Mouse (Mus musculus) c-Kit-positive CD71-negative TER-119-negative erythroid progenitor cells, embryonic 14.5 days (primary cell): ENCODE measurements at regions not wholly inside any gene's neighbourhood (a gene's known extent, or its start where the extent isn't known, plus 50 kb on each side); places are given as distances from the start of the nearest gene placed in this dataset.
A peak's percentile ranks its signal among the peaks of the same experiment; 100 is the strongest.

ENCODE experiments used
- DNase-seq: peaks from one replicate; pipeline ENCODE4 v3.0.0-alpha.2; 2013; ENCODE audit warnings: low read depth

- DNase-seq: no peak
Measured at GRCm38 (mm10) chr2:39420696-39421095, 194.4 kb upstream of the Ppp6c start.

- no peak for DNase-seq
Measured at GRCm38 (mm10) chr2:39400336-39400735, 174.1 kb upstream of the Ppp6c start.

DNA sequence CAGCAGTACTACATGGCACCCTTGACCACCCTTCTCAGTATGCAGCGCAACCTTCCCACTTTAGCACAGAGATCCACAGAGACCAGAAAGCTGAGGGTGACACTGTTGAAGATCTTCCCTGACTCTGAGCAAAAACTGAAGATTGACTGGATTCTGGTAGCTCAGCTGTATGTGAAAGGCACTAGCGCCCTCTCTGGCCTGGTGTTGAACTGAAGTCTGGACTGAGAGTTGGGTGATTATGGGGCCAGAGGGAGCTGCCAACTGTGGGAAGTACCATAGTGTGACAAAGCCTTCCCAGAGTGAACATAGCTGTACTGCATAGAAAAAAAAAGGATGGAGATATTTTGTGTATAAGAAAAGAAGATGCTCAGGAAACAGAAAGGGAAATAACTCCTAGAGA is 173.3 kb upstream of the Ppp6c start:
- DNase-seq: no peak

GRCm38 (mm10) chr2:39394643-39395042 is 168.4 kb upstream of the Ppp6c start:
- no peak for DNase-seq

- no peak for DNase-seq
Measured at GRCm38 (mm10) chr2:39377264-39377663, 151.0 kb upstream of the Ppp6c start.

GRCm38 (mm10) chr2:39373068-39373779 is 147.0 kb upstream of the Ppp6c start:
- peak; percentile 88 for DNase-seq

DNA sequence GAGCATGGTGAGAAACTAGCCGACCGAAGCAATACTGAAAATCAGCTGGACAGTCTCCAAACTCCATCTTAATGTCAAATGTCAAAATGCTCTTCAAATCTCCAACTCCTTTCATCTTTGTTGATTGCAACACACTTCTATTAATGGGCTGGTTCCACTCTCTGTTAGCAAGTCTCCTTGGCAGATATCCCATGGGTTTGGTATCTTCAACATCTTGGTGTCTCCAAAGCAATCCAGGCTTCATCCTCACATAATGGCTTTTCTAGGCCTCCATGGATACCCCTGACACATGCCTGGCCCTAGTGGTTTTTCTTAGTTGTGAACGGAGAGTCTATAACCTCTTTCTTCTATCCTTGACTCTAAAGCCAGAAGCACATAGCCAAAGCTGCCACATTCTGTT is 118.0 kb upstream of the Ppp6c start:
- no peak for DNase-seq

- no peak for DNase-seq
Measured at GRCm38 (mm10) chr2:39340406-39340805, 114.2 kb upstream of the Ppp6c start.

GRCm38 (mm10) chr2:39338832-39339649 is 112.8 kb upstream of the Ppp6c start:
- DNase-seq: no peak

DNA sequence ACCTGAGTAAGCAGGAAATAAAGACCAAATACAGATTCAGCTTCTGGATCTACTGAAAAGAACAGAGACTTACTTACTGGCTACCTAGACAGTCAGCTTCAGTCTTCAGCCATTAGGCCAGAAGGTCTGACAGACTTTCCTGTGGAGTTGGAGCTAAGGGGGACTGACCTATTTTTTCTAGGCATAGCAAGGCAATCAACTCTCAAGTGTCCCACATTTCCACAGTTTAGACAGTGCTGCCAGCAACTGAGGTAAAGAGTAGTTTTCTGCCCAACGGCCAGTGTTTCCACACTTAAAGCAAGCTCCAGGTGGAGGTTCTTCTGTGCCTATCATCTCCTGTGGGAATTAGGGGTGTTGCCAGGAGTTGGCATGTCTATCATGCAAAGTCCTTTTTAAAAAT is 111.3 kb upstream of the Ppp6c start:
- DNase-seq: no peak

GRCm38 (mm10) chr2:39325715-39326493 is 99.7 kb upstream of the Ppp6c start:
- peak; percentile 7 for DNase-seq

DNA sequence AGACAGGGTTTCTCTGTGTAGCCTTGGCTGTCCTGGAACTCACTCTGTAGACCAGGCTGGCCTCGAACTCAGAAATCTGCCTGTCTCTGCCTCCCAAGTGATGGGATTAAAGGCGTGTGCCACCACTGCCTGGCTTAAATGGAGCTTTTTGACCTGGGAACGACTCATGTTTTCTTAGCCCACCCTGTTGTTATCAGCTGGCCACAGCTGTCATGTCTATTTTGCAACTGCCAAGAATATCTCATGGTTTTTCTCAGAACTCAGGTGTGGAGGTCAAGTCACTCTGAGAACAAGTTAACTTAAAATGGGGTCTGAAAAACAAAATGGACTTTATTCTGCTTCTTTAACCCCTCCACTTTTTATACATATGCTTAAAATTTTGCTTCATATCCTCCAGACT is 98.9 kb upstream of the Ppp6c start:
- DNase-seq: peak; percentile 16

DNA sequence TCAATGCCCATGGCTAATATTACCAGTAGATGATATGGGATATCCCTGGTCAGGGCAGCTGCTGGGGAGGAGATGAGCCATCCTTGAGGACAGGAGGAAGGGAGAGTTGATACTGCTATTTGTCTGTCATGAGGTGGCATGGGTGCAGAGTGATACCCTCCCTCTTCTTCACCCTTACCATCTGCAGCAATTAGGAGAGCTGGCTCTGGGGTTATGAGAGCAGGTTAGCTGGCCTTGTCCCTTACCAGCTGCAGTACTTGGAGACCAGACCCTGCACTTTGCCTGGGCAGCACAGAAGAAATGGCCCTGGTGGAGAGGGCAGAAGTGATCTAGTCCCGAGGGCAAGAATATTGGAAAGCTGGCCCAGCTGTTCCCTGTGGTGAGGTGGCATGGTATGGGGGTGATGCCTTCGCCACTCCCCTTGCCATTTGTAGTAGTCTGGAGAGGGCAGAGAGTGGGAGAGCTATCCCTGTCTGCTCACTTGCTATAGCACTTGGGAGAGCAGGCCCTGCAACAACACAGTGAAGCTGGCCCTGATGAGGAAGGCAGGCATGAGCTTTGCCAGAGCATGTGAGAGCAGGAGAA is 73.6 kb upstream of the Ppp6c start:
- DNase-seq: no peak

DNA sequence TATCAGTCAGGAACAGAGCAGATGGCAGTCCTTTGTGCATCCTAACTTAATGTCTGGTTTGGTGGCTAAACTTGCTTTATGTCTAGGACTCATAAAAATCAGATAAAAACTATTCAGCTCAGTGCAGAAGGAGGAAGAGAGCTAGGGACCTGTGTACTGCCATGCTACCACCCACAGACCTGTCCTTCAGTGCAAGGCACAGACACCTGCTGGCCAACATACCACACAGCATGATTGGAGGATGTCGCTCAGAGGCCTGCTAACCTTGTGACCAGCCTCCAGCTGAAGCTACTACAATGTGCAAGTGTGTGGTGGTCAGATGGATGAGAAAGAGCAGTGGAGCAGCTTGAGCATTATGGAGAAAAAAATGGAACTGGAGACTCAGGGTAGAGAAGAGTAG is 73.0 kb upstream of the Ppp6c start:
- no peak for DNase-seq

GRCm38 (mm10) chr2:39295435-39295834 is 69.2 kb upstream of the Ppp6c start:
- DNase-seq: no peak

GRCm38 (mm10) chr2:39278218-39278617 is 52.0 kb upstream of the Ppp6c start:
- no peak for DNase-seq
